Mouse (Mus musculus) MEL (cell line): ENCODE data around the gene Col4a4.

Experiments
- MYC ChIP-seq: IDR thresholded peaks from 2 replicates; pipeline ENCODE4 v1.6.1; 2011; ENCODE audit warnings: low read depth, mild to moderate bottlenecking, low read length, improper control_type of control experiment, moderate library complexity
- POLR2A ChIP-seq, 2 experiments: IDR thresholded peaks; 2 replicates each; pipeline ENCODE4 v1.6.1; 2011 to 2012; ENCODE audit warnings: low read length in 2 of 2, mild to moderate bottlenecking in 2 of 2, control low read depth in 1 of 2, improper control_type of control experiment in 1 of 2, low read depth in 1 of 2, moderate library complexity in 1 of 2; ENCODE audit not compliant: control insufficient read depth in 1 of 2, insufficient read depth in 1 of 2, poor library complexity in 1 of 2
- SIN3A ChIP-seq: IDR thresholded peaks from 2 replicates; pipeline ENCODE4 v1.6.1; 2012; ENCODE audit warnings: low read length, improper control_type of control experiment, inconsistent platforms
- USF2 ChIP-seq, 2 experiments: IDR thresholded peaks; 2 replicates each; pipeline ENCODE4 v1.6.1; 2011 to 2012; ENCODE audit warnings: improper control_type of control experiment in 2 of 2, low read length in 2 of 2, borderline replicate concordance in 1 of 2, inconsistent platforms in 1 of 2, low read depth in 1 of 2, mild to moderate bottlenecking in 1 of 2; ENCODE audit not compliant: insufficient read depth in 1 of 2
- ZC3H11A ChIP-seq: IDR thresholded peaks from 2 replicates; pipeline ENCODE4 v1.6.1; 2012; ENCODE audit warnings: low read depth, mild to moderate bottlenecking, inconsistent platforms, low read length, improper control_type of control experiment
- ZKSCAN1 ChIP-seq: IDR thresholded peaks from 2 replicates; pipeline ENCODE4 v1.6.1; 2012; ENCODE audit warnings: low read depth, mild to moderate bottlenecking, inconsistent platforms, low read length, improper control_type of control experiment, moderate library complexity

DNA sequence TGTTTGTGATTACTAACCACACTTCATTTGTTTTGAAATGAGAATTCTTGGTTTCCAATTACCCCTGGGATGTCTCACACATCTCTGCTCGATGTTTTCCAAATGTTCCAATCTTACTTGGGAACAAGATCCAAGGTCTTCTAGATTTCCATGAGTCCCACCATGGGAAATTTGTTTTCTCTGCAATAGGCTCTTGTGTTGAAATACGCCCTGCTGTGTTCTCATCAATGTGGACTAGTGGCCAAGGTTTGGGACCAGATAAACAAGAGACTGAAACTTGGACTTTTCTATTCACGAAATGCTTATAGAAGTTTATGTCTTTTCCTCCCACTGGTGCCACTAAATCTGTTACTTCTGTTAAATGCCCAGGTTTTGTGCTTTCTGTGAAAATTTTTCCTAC is 11.0 kb downstream of the Col4a4 start:
- TF ChIP-seq SIN3A (no peak), MYC (no peak), POLR2A (IDR thresholded peaks at IDR 0.05; ENCODE audit: control insufficient read depth in 1 of 2, insufficient read depth in 1 of 2, low read depth in 1 of 2, low read length in 2 of 2, poor library complexity in 1 of 2) (no peak), ZKSCAN1 (no peak), ZC3H11A (no peak), USF2 (IDR thresholded peaks at IDR 0.05; ENCODE audit: borderline replicate concordance in 1 of 2, insufficient read depth in 1 of 2, low read depth in 1 of 2, low read length in 2 of 2) (no peak)
